In genomic region chr10:69924321-69924720, GRCm38 (mm10) we compare ENCODE assay signal across 8 mouse cellular contexts.
DNase-seq lines count a peak whose midpoint lies in the region; ATAC-seq and TF ChIP-seq lines count a peak whose summit lies in the region.

No protein-coding gene starts in this region.

- no peak for TF ChIP-seq CTCF in layer of hippocampus, adult 2 months (conservative IDR thresholded peaks at IDR 0.05)

- H3K36me3 ChIP-seq in intestine, embryonic 15.5 days = no peaks in the 10 kb centered on the region
- H3K36me3 ChIP-seq in liver, embryonic 16.5 days (ENCODE audit: control insufficient read depth, insufficient read depth) = no peaks in the 10 kb centered on the region

- peaks cover 10% of the 10 kb centered on the region for H3K4me1 ChIP-seq in intestine, embryonic 15.5 days (replicated peaks)
- H3K4me1 ChIP-seq in liver, embryonic 16.5 days (ENCODE audit: control insufficient read depth, low read depth, low read length) = peaks cover 12% of the 10 kb centered on the region

- H3K4me3 ChIP-seq in intestine, embryonic 15.5 days (replicated peaks) = peak overlapping the region; percentile 14
- H3K4me3 ChIP-seq in liver, embryonic 16.5 days (ENCODE audit: low read depth, low read length) = peak overlapping the region; percentile 51
- no peak overlapping the region for H3K4me3 ChIP-seq in layer of hippocampus, adult 2 months

- no peak overlapping the region for H3K9ac ChIP-seq in intestine, embryonic 15.5 days
- peak overlapping the region; percentile 47 for H3K9ac ChIP-seq in liver, embryonic 16.5 days (ENCODE audit: low read depth, low read length)

- peak overlapping the region; percentile 69 for H3K4me2 ChIP-seq in intestine, embryonic 15.5 days (replicated peaks)
- peak overlapping the region; percentile 76 for H3K4me2 ChIP-seq in liver, embryonic 16.5 days (ENCODE audit: low read depth, low read length)

- WGBS in intestine, embryonic 15.5 days = 6% methylated on average over 11 of the region's 11 CpGs
- 7% methylated on average over 11 of the region's 11 CpGs for WGBS in liver, embryonic 16.5 days (ENCODE audit: insufficient replicate concordance)

- peak; percentile 62 for DNase-seq in urinary bladder, postnatal 14 days (ENCODE audit: low spot score)
- DNase-seq in urinary bladder, adult 18-20 months (ENCODE audit: low spot score in 2 of 2) = no peak
- DNase-seq in gastrocnemius, postnatal 10 days = peak; percentile 20
- DNase-seq in skeletal muscle tissue, adult 2 months (ENCODE audit: low read depth, low spot score) = peak; percentile 70
- no peak for DNase-seq in layer of hippocampus, adult 2 months (ENCODE audit: low spot score in 2 of 2)
- DNase-seq in thymus, adult 18-20 months = no peak

- H3K9me3 ChIP-seq in intestine, embryonic 15.5 days = no peaks in the 10 kb centered on the region
- H3K9me3 ChIP-seq in liver, embryonic 16.5 days (replicated peaks; ENCODE audit: control insufficient read depth, low read length) = no peaks in the 10 kb centered on the region

- no peaks in the 10 kb centered on the region for H3K27me3 ChIP-seq in intestine, embryonic 15.5 days (replicated peaks)
- H3K27me3 ChIP-seq in liver, embryonic 16.5 days (ENCODE audit: control insufficient read depth, insufficient read depth, low read depth, low read length) = peaks cover 32% of the 10 kb centered on the region

- ATAC-seq in intestine, embryonic 15.5 days = peak; percentile 84
- ATAC-seq in liver, embryonic 16.5 days (ENCODE audit: low read depth) = peak; percentile 86

- peak overlapping the region; percentile 48 for H3K27ac ChIP-seq in intestine, embryonic 15.5 days
- H3K27ac ChIP-seq in liver, embryonic 16.5 days (ENCODE audit: low read length) = peak overlapping the region; percentile 76
- no peak overlapping the region for H3K27ac ChIP-seq in layer of hippocampus, adult 2 months

Comparison
In these comparisons a context has a peak if more than half of its experiments do, and no peak if none do; other contexts are left out.
1. DNase-seq: peak in urinary bladder, postnatal 14 days (single experiment), gastrocnemius, postnatal 10 days (single experiment) and skeletal muscle tissue, adult 2 months (single experiment); none in urinary bladder, adult 18-20 months (0 of 2), layer of hippocampus, adult 2 months (0 of 2) and thymus, adult 18-20 months (0 of 2).